Mouse (Mus musculus): ENCODE results near the gene Nkg7.

Gene Nkg7

DNA sequence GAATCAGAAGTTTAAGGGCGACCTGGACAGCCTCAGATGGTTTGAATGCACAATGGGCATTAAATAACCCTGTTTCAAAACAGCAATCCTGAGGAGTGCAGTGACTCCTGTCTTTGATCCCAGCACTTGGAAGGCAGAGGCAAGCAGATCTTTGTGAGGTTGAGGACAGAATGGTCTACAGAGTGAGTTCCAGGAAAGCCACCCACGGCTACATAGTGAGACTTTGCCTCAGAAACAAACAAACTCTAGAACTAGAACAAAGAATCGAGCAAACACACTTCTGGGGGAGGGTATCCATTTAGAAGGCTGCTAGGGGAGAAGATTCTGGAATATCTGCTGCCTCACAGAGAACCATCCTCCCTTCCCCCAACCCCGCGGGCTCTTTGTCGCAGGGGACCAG is 3.6 kb downstream of the Nkg7 start, which contains the start of gene Cldnd2:
Cldnd2 (plus strand) TSS at position 301 of the 400 bp plus-strand sequence.
- no peak for TF ChIP-seq GATA4 (IDR thresholded peaks at IDR 0.05; ENCODE audit: insufficient replicate concordance, low read length)

- TF ChIP-seq GATA4 (IDR thresholded peaks at IDR 0.05; ENCODE audit: insufficient replicate concordance, low read length): no peak
Observed at GRCm38 (mm10) chr7:43441071-43441470, 4.2 kb downstream of the Nkg7 start.

DNA sequence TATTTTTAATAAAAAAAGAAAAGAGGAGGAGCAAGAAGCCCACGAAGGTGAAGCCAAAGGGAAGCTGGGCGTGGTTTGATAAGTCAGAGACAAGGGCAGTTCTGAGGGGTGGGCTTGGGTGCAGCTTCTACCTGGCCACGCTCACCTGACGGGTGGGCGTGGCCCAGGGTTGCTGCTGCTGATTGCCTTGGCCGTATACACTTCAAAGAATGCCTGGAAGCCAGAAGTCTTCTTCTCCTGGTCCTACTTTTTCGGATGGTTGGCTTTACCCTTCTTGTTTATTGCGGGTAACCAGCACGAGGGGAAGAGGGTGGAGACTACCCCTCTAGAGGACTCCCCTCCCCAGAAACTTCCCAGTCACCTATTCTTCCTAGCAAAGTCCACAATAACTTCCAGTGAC is 5.8 kb downstream of the Nkg7 start:
- no peak for TF ChIP-seq GATA4 (IDR thresholded peaks at IDR 0.05; ENCODE audit: insufficient replicate concordance, low read length)

GRCm38 (mm10) chr7:43443126-43443916 is 6.4 kb downstream of the Nkg7 start:
- TF ChIP-seq GATA4 (IDR thresholded peaks at IDR 0.05; ENCODE audit: insufficient replicate concordance, low read length): no peak

DNA sequence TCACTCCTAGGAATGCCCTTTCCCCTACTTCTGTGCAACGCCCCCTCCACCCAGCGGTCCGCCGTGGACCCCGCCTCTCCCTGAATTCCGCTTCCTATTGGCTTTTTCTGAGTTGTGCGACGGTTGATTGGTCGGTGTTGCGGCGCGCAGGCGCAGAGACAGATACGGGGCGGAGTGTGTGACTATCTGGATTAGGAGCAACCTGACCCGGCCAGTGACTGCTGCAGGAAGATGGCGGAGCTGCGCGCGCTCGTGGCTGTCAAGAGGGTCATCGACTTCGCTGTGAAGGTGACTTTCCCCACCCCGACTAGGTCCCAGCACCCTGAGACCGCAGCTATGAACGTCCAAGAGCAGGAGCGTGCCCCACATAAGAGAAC is 7.0 kb downstream of the Nkg7 start, which contains the start of the genes Etfb and Gm45233:
Etfb (plus strand) TSS at position 167 of the 377 bp plus-strand sequence.
Gm45233 (plus strand) TSS at position 212 of the 377 bp plus-strand sequence.
- peak; percentile 90; the same call in 1 of the 2 replicates for TF ChIP-seq GATA4 (IDR thresholded peaks at IDR 0.05; ENCODE audit: insufficient replicate concordance, low read length)

GRCm38 (mm10) chr7:43447801-43448200 is 10.9 kb downstream of the Nkg7 start:
- no peak for TF ChIP-seq GATA4 (IDR thresholded peaks at IDR 0.05; ENCODE audit: insufficient replicate concordance, low read length)

DNA sequence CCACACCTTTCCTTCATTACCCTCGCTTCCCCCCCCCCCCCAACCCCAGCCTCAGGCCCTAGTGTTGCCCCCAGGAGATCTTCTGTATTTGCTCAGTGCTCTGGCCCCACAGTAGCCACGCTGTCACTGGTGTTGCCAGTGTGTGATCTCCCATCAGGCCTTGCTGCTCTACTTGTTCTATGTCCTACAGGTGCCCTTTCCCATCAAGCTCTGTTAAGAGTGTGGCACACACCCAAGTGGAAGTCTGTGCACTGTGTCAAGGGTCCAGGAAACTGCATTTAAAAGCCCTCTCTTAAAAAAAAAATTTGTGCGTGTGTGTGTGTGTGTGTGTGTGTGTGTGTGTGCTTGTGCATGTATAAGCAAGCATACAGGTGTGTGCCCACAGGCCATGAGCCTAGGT is 11.4 kb downstream of the Nkg7 start:
- no peak for TF ChIP-seq GATA4 (IDR thresholded peaks at IDR 0.05; ENCODE audit: insufficient replicate concordance, low read length)

DNA sequence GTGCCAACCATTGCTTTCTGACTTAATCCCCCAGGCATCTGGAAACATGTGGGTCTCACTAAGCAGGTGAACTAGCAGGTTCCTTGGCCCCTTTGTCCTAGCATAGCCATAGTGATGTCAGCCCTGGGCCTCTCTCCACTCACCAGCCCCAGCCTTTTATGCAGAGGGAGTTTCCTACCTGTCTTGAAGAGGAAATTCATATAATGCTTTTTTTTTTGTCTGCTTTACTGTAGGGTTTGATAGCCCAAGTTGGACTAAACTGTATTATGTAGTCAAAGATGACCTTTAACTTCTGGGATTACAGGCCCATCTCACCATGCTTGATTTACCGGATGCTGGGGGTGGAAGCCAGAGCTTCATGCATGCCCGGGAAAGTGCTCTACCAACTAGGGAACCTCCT is 12.9 kb downstream of the Nkg7 start:
- no peak for TF ChIP-seq GATA4 (IDR thresholded peaks at IDR 0.05; ENCODE audit: insufficient replicate concordance, low read length)

GRCm38 (mm10) chr7:43451726-43452125 is 14.9 kb downstream of the Nkg7 start:
- no peak for TF ChIP-seq GATA4 (IDR thresholded peaks at IDR 0.05; ENCODE audit: insufficient replicate concordance, low read length)

GRCm38 (mm10) chr7:43452609-43453008 is 15.7 kb downstream of the Nkg7 start:
- TF ChIP-seq GATA4 (IDR thresholded peaks at IDR 0.05; ENCODE audit: insufficient replicate concordance, low read length): no peak

- no peak for TF ChIP-seq GATA4 (IDR thresholded peaks at IDR 0.05; ENCODE audit: insufficient replicate concordance, low read length)
Observed at GRCm38 (mm10) chr7:43453599-43454355, 16.9 kb downstream of the Nkg7 start.

- no peak for TF ChIP-seq GATA4 (IDR thresholded peaks at IDR 0.05; ENCODE audit: insufficient replicate concordance, low read length)
Observed at GRCm38 (mm10) chr7:43454371-43454770, 17.5 kb downstream of the Nkg7 start.

DNA sequence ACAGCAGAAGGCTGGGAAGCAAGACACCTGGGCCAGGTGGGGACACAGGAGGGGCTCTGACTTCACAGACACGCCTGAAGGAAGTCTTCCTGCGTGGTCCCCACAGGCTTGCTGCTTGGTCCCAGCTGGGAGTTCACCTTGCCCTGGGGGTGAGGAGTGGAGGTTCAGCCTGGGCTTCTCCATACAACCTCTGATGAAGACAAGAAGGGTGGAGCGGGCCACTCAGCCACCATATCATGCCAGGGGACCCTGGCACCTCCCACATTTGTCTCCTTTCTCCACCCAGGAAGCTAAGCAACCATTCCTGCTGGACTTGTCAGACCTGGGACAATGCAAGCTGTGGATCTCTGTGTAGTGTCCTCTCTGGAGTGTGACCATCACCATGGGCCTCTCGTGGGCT is 26.0 kb downstream of the Nkg7 start, which contains the start of gene Vsig10l:
Vsig10l (plus strand) TSS at position 301 of the 400 bp plus-strand sequence.
- no peak for TF ChIP-seq GATA4 (IDR thresholded peaks at IDR 0.05; ENCODE audit: insufficient replicate concordance, low read length)

- no peak for TF ChIP-seq GATA4 (IDR thresholded peaks at IDR 0.05; ENCODE audit: insufficient replicate concordance, low read length)
Observed at GRCm38 (mm10) chr7:43463976-43464375, 27.1 kb downstream of the Nkg7 start.

DNA sequence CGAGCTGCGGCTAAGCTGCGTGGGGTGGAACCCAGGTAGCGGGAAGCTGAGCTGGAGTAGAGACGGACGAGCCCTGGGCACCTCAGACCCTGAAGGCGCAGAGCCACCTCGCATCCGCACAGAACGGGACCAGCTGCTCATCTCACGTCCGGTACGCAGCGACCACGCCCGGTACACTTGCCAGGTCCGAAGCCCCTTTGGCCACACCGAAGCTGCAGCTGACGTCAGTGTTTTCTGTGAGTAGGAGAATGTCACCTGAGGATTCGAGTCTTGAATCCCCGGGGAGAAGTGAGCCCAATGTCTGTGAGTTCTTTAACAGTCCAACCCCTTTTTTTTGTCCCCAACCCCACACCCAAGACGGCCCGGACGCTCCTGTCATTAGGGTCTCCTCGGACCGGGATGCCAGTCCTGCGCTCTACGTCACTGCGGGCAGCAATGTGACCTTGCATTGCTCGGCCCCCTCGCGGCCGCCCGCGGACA is 28.0 kb downstream of the Nkg7 start:
- TF ChIP-seq GATA4 (IDR thresholded peaks at IDR 0.05; ENCODE audit: insufficient replicate concordance, low read length): no peak

Measured in liver, adult (tissue).